Mouse (Mus musculus) liver, embryonic 15.5 days (tissue): ENCODE measurements at regions not wholly inside any gene's neighbourhood (a gene's known extent, or its start where the extent isn't known, plus 50 kb on each side); places are given as distances from the start of the nearest gene placed in this dataset.
"Not testable (repeated sequence)": the region's sequence is repeated elsewhere in the genome, so short reads cannot be mapped to it uniquely, and the experiment has no call there.

Source experiments
- ATAC-seq: fragments of 200-750 bp; cut with Nextera tagmentation; 2 replicates; pipeline ENCODE4 v1.8.0; 2017; ENCODE audit warnings: moderate number of reproducible peaks, mild to moderate bottlenecking, moderate library complexity; ENCODE audit not compliant: insufficient read depth
- H3K27ac ChIP-seq: fragments of 300-500 bp; sonication (generic); replicated peaks from 2 replicates; pipeline ENCODE4 v1.5.1; 2015; ENCODE audit warnings: mild to moderate bottlenecking, inconsistent platforms
- H3K27me3 ChIP-seq: fragments of 300-500 bp; sonication (generic); 2 replicates; pipeline ENCODE4 v1.6.1; 2015; ENCODE audit warnings: mild to moderate bottlenecking, inconsistent platforms
- H3K36me3 ChIP-seq: fragments of 300-500 bp; sonication (generic); replicated peaks from 2 replicates; pipeline ENCODE4 v1.6.1; 2015; ENCODE audit warnings: moderate library complexity, mild to moderate bottlenecking, inconsistent platforms
- H3K4me1 ChIP-seq: fragments of 300-500 bp; sonication (generic); replicated peaks from 2 replicates; pipeline ENCODE4 v1.6.1; 2015; ENCODE audit warnings: inconsistent platforms
- H3K4me2 ChIP-seq: fragments of 300-500 bp; sonication (generic); 2 replicates; pipeline ENCODE4 v1.6.1; 2015; ENCODE audit warnings: moderate library complexity, mild to moderate bottlenecking, inconsistent platforms
- H3K4me3 ChIP-seq: fragments of 300-500 bp; sonication (generic); replicated peaks from 2 replicates; pipeline ENCODE4 v1.5.1; 2015; ENCODE audit warnings: mild to moderate bottlenecking, inconsistent platforms
- H3K9ac ChIP-seq: fragments of 300-500 bp; sonication (generic); 2 replicates; pipeline ENCODE4 v1.6.1; 2015; ENCODE audit warnings: moderate library complexity, mild to moderate bottlenecking, inconsistent platforms
- H3K9me3 ChIP-seq: fragments of 300-500 bp; sonication (generic); replicated peaks from 2 replicates; pipeline ENCODE4 v1.6.1; 2016; ENCODE audit warnings: inconsistent platforms
- WGBS: fragments of 180-500 bp; shearing (Covaris S2); methylation state at CpG from one replicate; pipeline ENCODE4 v1.1.7; 2015; ENCODE audit warnings: mixed read lengths; ENCODE audit not compliant: insufficient replicate concordance; 5-methylcytosine and 5-hydroxymethylcytosine counted together

DNA sequence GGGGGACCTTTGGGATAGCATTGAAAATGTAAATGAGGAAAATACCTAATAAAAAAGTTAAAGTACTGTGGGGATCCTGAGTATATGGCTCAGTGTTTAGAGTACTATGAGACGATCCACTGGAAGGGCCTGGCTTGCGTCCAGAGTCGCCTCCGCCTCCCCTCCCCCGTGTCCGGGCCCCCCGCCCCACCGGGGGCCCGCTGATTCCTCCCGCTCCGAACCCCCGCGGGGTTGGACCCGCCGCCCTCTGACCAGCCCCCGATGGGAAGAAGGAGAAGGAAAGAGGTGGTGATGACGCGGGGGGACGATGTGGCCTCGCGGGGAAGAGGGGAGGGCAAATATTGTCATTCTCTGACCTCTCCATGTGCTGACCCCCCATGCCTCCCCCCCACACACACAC is 500.8 kb upstream of the Gm12887 start:
- H3K4me1 ChIP-seq, H3K27me3 ChIP-seq, H3K9ac ChIP-seq, H3K9me3 ChIP-seq, H3K27ac ChIP-seq, H3K4me3 ChIP-seq, H3K36me3 ChIP-seq, H3K4me2 ChIP-seq: not testable (repeated sequence)
- ATAC-seq = peak; percentile 92
- no CpG with 5 or more reads among the region's 21 CpGs for WGBS
